Mouse (Mus musculus): ENCODE measurements at regions not wholly inside any gene's neighbourhood (a gene's known extent, or its start where the extent isn't known, plus 50 kb on each side); places are given as distances from the start of the nearest gene placed in this dataset.
"Not testable (repeated sequence)": the region's sequence is repeated elsewhere in the genome, so short reads cannot be mapped to it uniquely, and the experiment has no call there.

GRCm38 (mm10) chr12:115592985-115593384, 454.5 kb upstream of the Zfp386 start:
- DNase-seq, result not testable (repeated sequence)

- no peak for DNase-seq
Measured at GRCm38 (mm10) chr12:115603763-115604162, 443.8 kb upstream of the Zfp386 start.

- peak; percentile 15 to 17 for DNase-seq
Measured at GRCm38 (mm10) chr12:115604951-115605350, 442.6 kb upstream of the Zfp386 start.

- DNase-seq, result not testable (repeated sequence)
Measured at GRCm38 (mm10) chr12:115622564-115623233, 424.8 kb upstream of the Zfp386 start.

- DNase-seq, result peak; percentile 29 to 38
Measured at GRCm38 (mm10) chr12:115624221-115624620, 423.3 kb upstream of the Zfp386 start.

- DNase-seq, result no peak
Measured at GRCm38 (mm10) chr12:115647599-115647998, 399.9 kb upstream of the Zfp386 start.

- DNase-seq, result not testable (repeated sequence)
Measured at GRCm38 (mm10) chr12:115648161-115648560, 399.4 kb upstream of the Zfp386 start.

- peak; percentile 1 for DNase-seq
Measured at GRCm38 (mm10) chr12:115655781-115656180, 391.7 kb upstream of the Zfp386 start.

GRCm38 (mm10) chr12:115664081-115664480, 383.4 kb upstream of the Zfp386 start:
- DNase-seq, result peak; percentile 0 to 3

- DNase-seq, result peak; percentile 1 to 2
Measured at GRCm38 (mm10) chr12:115671683-115672082, 375.8 kb upstream of the Zfp386 start.

GRCm38 (mm10) chr12:115691801-115692200, 355.7 kb upstream of the Zfp386 start:
- no peak for DNase-seq

GRCm38 (mm10) chr12:115709813-115710212, 337.7 kb upstream of the Zfp386 start:
- not testable (repeated sequence) for DNase-seq

- DNase-seq, result not testable (repeated sequence)
Measured at GRCm38 (mm10) chr12:115742039-115742438, 305.5 kb upstream of the Zfp386 start.

GRCm38 (mm10) chr12:115749586-115749985, 297.9 kb upstream of the Zfp386 start:
- DNase-seq, result peak; percentile 46 to 48

GRCm38 (mm10) chr12:115753135-115753534, 294.4 kb upstream of the Zfp386 start:
- not testable (repeated sequence) for DNase-seq

- not testable (repeated sequence) for DNase-seq
Measured at GRCm38 (mm10) chr12:115757526-115757925, 290.0 kb upstream of the Zfp386 start.

GRCm38 (mm10) chr12:115759041-115759440, 288.5 kb upstream of the Zfp386 start:
- peak; percentile 31 to 33 for DNase-seq

- DNase-seq, result not testable (repeated sequence)
Measured at GRCm38 (mm10) chr12:115761766-115762165, 285.8 kb upstream of the Zfp386 start.

- not testable (repeated sequence) for DNase-seq
Measured at GRCm38 (mm10) chr12:115764939-115765479, 282.5 kb upstream of the Zfp386 start.

- DNase-seq, result peak; percentile 1 to 6
Measured at GRCm38 (mm10) chr12:115771176-115771575, 276.3 kb upstream of the Zfp386 start.

- DNase-seq, result not testable (repeated sequence)
Measured at GRCm38 (mm10) chr12:115790369-115790768, 257.2 kb upstream of the Zfp386 start.

GRCm38 (mm10) chr12:115802499-115802898, 245.0 kb upstream of the Zfp386 start:
- DNase-seq, result not testable (repeated sequence)

GRCm38 (mm10) chr12:115803675-115804074, 243.8 kb upstream of the Zfp386 start:
- DNase-seq, result peak; percentile 7 to 19

GRCm38 (mm10) chr12:115807978-115808377, 239.5 kb upstream of the Zfp386 start:
- DNase-seq, result no peak
